Mouse (Mus musculus) testis, postnatal 14 days (tissue): ENCODE measurements around the gene Pop7.

Source experiments
- DNase-seq: peaks from one replicate; pipeline ENCODE4 v3.0.0; 2021; ENCODE audit warnings: low spot score

The Pop7 gene

DNA sequence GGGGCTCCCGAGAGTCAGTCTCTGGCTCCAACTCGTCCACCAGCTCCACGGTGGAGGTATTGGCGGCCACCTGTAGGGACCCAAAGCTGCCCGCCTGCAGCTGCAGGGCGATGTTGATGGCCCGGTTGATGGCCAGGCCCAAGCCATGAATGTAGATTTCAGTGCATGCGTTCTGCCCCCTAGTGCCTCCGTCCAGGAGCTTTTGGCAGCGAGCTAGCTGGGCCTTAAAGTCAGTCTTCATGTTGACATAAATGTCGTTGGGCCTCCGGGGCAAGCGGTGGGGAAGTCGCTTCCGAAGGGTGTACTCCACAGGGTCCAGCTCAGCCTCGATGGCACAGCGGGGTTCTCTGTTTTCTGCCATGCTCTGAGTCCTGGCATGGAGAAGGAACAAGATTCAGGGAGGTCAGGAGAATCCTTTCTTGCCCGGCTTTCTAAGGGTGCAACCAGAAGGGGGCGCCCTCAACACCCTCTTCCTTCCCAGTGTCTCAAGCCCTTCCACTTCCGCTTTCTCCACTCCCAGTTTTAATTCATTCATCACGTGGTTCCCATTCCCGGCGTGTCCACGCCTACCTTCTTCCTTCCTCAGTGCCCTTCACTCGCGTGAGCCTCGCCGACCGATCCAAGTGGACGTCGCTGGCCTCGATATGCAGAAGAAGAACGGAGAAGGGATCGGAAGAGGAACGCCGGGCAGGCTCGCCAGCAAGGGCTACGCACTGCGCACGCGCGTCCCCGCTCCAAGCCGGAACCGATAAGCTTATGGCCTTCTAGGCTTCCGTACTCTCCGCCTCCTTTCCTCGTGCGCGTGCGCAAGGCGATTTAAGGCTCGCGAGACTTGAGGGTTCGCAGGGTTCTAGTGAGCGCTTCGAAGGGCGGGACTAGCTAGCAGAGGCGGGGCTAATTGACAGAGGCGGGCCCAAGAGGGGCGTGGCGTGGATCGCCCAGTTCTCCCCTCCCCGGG is at the start of gene Pop7:
TSS of gene Pop7 (minus strand) at position 810 of the 958 bp plus-strand sequence.
- DNase-seq, result peak; percentile 100

DNA sequence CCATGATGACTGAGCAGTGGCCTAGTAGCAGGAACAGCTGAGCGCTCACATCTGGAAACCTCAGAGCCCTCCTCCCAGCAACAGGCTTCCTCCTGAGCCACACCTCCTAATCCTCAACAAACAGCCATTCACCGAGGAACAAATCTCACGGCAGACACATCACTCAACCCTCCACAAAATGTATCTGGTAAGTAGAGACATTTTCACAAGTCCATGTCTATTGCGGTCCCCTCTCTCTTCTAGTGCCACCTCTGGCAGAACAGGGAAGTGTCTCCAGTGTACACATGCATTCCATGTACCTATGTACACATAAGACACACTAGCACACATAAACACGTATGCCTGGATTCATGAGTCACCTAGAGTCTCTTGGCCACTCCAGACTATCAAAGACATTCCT is 48.8 kb upstream of the Pop7 start:
- no peak for DNase-seq

DNA sequence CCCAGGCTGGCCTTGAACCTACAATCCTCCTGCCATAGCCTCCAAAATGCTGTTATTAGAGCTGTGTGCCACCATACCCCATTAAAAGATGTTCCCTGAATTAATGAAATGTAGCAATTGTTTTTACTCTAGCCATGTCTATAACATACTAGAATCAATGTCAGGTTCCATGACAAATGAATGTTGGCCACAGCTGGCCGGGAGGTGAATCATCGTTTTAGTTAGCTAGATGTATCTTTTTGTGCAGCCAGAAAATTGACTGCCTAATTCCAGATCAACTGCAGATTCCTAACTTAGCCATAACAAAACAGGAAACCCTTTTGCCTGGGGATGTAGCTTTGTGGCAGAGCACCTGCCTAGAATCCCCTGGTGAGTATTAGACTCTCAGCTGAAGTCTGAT is 47.5 kb upstream of the Pop7 start:
- DNase-seq, result no peak

DNA sequence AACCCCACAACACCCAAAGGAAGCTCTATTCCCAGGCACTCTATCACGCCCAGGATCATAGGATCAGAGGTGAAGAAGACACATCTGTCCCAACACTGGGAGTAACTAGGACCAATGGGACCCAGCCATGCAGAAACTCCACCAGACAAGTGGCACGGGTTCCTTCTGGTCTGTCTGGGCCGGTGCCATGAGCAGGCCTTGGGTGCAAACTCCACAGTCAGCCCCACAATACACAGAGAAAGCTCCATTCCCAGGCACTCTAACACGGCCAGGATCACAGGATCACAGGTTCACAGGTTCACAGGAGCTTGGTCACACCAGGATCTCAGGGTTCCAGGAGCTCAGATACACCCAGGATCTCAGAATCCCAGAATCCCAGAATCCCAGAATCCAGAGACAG is 43.3 kb upstream of the Pop7 start:
- DNase-seq, result no peak

DNA sequence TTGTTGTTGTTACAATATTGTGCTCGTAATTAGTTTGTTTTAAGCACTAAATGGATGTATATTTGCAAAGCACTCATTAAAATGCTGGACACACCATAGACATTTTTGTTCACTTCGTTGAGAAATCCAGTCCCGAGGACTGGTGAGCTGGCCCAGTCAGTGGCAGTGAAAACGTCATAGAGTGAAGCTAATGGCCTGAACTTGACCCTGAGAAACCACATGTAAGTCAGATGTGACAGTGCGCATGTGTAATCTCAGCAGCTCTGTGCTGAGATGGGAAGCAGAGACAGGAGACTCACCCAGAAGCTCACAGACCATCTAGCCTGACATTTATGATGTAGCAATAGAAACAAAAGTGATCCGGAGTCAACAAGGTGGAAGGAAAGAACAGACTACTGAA is 42.6 kb upstream of the Pop7 start:
- DNase-seq, result no peak

DNA sequence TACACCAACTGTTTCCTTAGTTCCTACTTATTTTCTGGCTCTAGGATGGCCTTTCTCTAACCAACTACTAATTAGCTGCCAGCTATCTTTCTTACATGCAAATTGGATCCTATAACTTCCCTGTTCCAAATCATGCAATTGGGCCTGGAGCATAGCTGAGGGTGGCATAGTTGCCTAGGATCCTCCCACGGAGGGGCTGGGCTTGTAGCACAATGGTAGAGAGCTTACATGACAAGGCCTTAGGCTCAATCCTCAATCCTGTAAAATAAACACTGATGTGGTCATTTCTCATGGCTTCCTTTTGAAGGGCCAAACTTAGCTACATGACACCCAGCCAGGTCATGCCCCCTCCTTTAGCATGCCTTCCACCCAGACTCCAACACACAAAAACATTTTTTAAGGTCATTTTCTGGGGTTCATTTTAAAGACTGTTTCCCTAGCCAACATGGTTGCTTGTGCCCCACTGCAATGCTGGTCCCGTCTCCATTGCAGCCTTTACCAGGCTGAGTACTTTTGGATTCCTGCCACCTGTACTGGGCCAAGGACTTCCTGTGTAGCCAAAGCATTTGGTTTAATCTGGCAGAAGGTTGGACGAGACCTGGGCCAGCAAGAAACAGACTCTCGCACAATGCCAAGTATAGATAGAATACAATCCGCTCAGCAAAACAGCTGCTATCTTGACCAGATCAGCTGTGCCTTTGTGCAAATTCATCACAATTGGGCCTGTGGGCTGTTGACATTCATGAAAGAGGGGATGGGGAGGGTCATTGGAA is 39.6 kb upstream of the Pop7 start:
- no peak for DNase-seq

DNA sequence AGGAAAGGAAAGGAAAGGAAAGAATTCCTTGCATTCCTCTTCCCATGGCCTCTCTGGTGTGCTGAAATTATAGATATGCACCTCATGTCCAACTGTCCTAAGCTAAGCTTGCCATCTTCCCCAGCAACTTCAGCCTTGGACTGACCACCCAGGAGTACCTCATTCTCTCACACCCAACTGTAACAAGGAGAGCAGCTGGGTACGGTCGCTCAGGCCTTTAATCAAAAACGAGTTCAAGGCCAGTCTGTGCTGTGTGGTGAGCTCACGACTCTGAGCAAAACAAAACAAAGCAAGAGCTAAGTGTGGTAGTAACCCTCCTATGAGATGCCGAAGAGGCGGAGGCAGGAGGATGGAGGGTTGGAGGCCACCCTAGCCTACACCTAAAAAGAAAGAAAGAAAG is 38.7 kb upstream of the Pop7 start:
- no peak for DNase-seq

DNA sequence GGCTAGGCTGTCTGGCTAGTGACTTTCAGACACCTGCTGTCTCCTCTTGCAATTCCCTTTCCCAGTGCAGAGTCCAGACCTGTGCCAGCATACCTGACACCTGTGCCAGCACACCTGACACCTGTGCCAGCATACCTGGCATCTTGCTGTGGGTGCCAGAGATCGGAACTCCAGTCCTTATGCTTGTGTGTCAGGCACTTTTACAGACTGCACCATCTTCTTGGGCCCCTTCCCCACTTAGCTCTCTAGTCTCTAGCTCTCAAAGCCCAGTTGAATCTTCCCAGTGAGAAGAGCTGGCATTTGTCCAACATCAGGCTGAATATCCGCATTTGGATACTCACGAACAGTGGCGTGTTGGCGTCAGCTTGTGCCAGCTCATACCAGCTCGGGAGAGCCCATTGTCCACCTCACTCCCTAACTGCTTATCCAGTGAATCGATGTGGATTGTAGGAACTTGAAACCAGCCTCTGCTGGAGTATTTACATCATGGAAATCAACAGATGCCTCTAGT is 37.0 kb upstream of the Pop7 start:
- DNase-seq, result no peak

DNA sequence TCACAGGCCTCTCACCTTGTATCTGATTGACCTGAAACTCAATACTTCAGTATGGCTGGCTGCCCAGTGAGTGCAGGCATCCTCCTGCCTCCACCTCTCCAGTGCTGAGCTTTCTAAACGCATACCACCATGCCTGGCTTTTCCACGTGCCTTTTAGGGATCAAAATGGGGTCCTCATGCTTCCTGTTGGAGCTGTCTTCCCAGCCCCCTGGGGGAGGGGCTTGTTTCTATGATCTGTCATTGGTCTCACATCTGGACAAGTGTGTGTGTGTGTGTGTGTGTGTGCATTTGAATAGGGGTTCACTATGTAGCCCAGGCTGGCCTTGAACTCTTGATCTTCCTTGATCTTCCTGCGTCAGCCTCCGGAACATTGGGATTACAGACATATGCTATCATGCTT is 35.1 kb upstream of the Pop7 start:
- no peak for DNase-seq

DNA sequence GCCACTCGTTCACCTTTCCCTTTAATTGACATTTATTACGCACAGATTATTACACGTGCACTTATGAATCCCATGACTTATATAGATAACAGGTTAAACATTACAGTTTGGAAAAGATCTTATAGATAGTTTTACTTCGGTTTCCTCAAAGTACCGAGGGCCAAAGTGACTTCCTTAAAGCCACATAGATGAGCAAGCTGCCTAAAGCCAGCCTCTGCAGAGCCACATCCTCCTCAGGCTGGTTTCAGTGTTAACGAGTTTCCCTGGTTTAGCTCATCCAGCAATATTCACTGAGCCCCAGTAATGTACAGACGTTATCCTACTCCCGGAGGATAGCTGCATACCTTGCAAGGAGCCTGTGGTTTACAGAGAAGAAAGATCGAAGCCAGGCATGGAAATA is 33.0 kb upstream of the Pop7 start:
- no peak for DNase-seq

DNA sequence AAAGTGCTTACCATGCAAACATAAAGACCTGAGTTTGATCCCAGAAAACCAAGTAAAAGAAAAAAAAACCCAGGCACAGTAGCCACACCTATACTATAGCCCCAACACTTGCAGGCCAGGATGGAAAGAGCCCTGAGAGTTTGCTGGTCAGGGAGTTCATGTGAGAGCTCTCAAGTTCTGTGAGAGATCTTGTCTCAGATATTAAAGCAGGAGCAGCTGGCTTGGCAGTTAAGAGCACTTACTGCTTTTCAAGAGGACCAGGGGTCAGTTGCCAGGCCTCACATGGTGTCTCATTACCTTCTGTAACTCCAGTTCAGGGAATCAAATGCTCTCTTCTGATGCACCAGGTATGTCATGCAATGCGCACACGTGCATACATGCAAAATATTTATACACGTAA is 32.4 kb upstream of the Pop7 start:
- no peak for DNase-seq

DNA sequence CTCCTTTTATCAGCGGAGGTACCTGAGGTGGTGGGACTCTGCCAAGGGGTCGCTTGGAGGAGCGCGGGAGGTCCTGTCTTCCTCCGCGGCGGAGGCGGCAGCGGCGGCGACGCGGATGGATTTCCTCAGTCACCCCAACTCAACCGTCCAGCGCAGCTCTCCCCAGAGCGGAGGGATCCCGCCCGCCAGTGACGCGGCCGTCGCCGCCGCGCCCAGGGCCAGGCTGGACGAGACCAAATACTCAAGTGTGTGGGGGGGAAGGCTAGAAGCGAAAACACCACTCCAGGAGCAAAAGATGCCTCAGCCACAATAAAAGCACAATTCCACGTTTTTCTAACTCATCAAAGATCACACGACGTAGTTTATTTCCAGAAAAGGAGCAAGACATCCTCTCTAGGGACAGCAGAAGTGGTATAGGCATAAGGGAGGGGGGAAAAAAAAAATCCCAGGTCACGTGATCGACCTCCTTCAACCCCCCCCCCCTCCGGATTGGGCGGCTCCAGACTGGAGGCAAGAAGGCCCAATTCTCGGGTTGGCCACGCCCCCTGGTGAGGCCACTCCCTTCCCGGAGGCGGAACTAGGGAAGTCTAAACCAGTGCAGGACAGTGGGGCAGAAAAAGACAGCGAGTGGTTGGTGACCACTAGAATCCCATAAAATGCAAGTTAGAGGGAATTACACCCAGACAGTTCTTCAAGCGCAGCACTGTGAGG is 31.0 kb upstream of the Pop7 start, which contains the start of the genes Epo and Gnb2:
TSS of gene Epo (minus strand) at position 126 of the 711 bp plus-strand sequence.
TSS of gene Gnb2 (minus strand) at position 394 of the 711 bp plus-strand sequence.
- DNase-seq, result peak; percentile 97

DNA sequence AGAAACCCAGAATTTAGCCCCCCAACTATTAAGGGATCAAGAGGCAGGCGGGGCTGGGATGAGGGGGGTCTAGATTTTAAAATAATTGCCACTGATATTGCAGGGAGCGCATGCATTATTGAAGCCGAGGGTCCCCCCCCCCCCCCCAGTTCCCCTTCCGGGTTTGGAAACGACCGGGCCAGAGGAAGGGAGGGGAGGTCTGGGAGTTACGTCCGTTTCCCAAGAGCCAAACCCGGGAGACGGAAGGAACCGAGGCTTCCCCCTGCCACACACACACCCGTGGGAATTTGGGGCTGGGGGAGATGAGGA is 30.4 kb upstream of the Pop7 start:
- no peak for DNase-seq

DNA sequence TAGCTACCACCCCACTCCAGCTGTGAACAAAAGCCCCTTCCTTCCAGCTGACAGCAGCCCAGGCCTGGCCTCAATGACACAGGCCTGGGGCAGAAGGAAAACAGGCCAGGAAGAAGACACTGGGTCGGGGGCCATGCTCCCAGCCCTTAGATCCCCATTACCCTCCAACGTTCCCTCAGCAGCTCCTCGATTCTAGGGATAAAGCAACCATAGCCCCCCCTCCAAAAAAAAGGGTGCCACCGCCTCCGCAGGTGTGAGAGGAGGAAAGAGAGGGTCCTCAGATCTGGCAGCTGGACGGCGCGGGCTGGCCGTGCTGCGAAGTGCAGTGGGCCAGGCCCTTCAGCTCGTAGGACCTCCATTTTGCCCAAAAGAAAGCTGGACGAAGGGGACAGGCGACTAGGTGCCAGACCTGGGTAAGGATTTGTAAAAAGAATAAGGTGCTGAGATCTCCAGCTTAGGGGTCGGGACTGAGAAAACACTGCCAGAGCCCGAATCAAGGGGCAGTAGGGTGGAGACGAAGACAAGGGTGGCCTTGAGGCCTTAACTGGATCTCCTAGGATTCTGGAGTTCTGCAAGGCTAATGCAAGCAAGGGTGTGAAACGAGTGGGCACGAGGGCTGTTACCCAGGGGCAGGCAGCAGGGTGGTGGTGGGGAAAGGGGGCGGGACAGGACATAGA is 30.0 kb upstream of the Pop7 start:
- no peak for DNase-seq

DNA sequence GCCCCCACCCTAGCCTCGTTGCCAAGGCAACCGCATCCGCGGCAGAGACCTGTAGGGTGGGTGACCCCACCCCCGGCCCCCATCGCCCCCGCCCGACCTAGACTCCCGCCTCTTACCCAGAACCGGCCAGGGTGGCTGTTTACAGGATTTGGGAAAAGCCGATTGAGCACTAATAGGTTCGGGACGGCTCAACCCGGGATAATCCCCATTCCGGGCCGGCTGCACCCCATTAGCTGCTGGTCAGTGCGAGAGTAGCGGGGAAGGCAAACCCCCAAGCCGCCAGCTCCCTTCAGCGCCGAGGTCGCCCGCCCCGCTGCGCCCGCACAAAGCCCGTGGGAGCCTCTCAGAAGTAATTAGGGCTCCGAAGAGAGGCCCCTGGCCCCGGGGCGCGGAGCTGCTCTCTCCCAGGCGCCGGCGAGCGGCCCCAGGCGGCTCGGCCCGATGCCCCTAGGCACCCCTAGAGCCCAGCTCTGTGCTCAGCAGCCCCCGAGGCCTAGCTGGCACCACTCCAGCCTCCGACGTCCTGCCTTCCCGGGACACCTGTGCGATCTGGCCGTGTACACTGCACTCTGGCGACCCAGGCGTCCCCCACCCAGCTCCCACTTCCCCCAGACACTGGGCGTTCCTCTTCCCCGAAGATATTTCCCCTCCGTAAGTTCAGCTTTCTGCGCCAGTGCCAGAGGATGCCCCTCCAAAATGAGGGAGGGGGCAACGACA is 29.3 kb upstream of the Pop7 start:
- DNase-seq, result peak; percentile 70

DNA sequence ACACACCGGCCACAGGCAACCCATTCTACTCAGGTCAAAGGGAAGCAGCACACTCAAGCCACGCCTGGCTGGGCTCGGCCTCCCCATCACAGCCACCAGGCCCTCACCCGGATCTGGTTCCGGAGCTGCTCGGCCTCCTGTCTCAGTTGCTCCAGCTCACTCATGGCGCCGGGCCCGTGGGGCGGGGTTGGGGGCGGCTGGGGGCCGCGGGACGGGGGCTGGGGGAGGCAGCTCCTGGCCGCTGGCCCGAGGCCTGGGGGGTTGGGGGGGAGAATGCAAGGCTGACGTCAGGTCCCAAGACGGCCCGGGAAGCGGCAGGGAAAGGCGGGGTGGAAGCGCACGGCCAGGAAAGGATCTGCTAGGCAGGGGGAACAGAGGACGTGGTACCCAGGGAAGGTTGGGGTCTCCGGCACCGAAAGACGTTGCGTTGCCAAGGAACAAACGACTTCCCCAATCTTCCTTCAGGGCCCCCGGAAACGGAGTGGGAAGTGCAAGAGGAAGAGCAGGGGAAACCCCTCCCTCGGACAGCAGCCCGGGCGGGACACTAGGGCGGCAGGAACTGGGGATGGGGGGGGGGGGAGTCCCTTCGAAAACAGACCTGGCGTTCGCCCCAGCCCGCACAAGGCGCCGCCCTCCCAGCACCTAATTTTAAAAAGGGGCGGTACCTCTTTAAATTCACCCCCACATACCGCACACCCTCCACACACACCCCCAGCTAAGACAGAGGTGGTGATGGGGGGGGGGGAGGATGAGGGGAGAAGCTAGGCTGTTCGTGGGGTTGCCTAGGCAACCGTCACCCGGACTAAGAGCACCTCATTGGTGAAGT is 28.5 kb upstream of the Pop7 start:
- DNase-seq, result peak; percentile 72

DNA sequence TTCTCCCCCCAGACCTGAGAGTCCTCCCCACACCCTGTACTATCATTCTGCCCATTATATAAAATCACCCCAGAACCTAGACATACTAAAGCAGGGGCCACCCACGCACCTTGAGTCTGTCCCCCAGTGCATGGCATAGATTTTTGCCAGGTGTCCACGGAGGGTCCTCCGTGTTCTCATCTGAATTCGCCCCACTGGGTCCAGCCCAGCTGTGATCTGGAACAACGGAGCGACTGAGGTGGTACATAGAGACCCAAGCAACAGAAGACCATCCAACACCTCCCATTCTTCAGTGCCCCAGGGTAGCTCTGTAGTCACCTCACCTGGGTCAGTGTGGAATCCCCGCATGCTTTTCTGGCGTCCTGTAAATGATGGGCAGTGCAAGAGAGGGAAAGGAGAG is 27.8 kb upstream of the Pop7 start:
- no peak for DNase-seq

DNA sequence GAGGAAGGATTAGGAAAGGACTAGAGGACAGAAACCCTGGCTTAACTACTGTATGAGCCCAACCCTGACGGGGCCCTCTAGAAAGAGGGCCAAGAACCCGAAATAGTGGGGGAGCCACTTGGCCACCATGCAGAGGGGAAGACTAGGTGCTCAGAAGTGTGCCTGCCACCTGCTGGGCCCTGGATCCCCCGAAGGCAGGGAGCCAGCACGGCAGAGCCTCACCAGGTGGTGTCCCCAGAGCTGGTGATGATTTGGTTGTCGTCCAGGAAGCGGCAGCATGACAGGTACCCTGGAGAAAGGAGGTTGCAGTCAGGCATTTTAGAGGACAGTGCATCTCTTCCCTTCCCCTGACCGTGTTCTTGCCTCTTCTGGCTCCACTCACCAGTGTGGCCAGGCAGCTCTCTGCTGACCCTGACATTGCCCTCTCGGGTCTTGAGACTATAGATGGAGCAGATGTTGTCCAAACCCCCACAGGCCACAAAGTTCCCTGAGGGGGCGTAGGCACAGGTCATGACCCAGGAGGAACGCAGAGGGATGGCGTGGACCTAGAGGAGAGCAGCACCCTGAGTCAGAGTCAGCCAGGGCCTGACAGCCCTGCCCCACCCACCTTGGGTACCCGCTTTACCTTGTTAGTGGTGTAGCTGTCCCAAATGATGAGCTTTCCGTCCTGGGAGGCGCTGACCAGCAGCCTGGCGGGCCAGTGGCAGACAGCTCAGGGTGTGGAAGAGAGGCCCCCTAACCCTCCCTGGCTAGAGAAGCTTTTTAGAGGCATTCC is 27.1 kb upstream of the Pop7 start:
- no peak for DNase-seq

DNA sequence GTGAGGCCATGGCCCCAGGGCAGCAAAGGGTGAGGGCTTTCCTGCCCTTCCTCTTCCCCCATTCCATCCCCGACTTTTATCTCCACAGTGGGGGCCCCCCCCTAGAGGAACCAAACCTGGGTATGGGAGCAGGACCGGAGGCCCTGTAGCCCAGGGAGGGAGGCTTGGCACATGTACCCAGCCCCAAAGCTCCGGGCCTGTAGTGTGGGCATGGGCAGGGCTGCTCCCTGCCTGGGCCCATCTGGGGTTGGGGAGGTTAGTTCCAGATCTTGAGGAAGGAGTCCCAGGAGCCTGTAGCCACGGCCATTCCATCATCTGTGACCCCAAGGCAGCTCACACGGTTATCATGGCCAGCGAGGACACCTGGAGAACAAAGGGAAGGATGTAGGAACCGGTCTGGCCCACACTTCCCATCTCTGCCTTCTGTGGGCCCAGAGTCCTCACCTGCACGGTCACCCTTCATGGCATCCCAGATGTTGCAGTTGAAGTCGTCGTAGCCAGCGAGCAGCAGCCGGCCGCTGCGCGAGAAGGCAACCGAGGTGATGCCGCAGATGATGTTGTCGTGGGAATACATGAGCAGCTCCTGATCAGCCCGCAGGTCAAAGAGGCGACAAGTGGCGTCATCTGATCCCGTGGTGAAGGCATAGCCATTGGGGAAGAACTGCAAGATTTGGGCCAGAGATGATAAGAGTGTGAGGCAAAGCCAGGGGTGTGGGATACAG is 26.1 kb upstream of the Pop7 start:
- DNase-seq, result no peak
